Mouse (Mus musculus) urinary bladder, postnatal 14 days (tissue): ENCODE data around the gene Gm2237.
"Not testable (repeated sequence)": the region's sequence is repeated elsewhere in the genome, so short reads cannot be mapped to it uniquely, and the experiment has no call there.

Experiments used
- DNase-seq: peaks from one replicate; pipeline ENCODE4 v3.0.0; 2021; ENCODE audit warnings: low spot score

Gm2237 gene

DNA sequence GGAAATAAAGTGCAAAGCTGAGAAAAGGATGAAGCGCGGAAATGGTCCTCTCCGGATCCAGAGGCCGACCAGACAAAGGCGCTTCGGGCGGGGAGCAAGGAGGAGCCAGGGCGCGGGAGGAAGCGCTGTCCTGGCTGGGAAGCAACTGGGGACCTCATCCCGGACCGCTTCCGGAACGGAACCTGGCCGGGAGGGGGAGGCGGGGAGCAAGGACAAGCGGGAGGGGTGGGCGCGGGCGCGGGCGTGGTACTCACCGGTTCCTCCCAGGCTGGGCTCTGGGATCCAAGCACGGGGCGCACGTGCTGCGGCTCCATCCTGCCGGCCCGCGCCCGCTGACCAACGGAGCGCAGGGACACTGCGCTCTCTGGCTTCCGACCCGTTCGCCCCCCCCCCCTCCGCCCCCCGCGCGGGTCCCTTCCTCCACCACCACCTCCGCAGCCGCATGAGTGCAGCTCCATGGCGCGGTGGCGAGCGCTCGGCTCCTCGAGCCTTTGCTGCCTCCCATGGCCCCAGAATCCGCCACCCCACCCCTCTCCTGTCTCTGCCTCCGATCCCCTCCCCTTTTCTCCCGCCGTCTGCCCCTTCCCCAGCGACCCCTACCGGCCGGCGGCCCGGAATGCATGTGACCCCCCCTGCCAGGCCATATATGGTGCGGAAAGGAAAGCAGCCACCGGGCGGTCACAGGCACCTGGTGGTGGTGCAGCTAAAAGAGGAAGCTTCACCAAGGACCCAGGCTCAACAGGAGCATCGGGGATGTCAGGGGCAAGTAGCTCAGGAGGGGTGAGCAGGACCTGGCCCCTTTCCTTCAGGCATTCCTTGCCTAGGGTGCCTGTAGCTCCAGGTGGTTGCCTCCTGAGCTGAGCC, at the start of gene Gm2237:
Gene Gm2237 (minus strand): TSS at position 332 of the 864 bp plus-strand sequence.
- DNase-seq: peak; percentile 17

GRCm38 (mm10) chr14:19602481-19602880, 17.5 kb upstream of the Gm2237 start, which contains the start of gene Gm5458:
Gm5458 (minus strand) TSS chr14:19602581.
- not testable (repeated sequence) for DNase-seq

DNA sequence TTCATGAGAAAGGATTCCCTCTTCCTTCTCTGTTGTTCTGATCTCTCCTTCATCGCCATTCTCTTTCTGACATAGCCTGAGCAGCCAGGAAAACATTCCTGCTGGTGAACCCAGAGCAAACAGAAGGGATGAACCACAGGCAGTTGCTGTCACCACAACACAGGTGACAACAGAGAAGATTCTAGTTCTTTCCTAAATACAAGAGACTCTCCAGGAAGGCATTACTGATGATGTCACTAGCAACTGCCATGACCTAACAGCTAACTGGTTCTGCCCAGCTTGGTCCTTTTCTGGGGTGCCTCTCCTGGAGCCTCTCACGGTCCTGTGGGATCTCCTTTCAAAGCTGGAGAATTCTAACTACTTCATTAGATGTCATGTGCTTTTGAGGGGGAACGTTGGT, 35.1 kb downstream of the Gm2237 start, which contains the start of gene Gm2244:
Gene Gm2244 (minus strand): TSS at position 101 of the 400 bp plus-strand sequence.
- DNase-seq: not testable (repeated sequence)
